Mouse (Mus musculus) gastrocnemius, postnatal 14 days (tissue): Measurements from ENCODE around the gene Taar4. TPM values are rescaled to one million over a fixed set of nuclear protein-coding genes. Genes with fewer than 3 reads are reported as not detected.

Source experiments
- DNase-seq: peaks from one replicate; pipeline ENCODE4 v3.0.0; 2021; ENCODE audit warnings: mixed read lengths
- intact Hi-C: fragments of 180-260 bp; cut with DNase I; formaldehyde crosslinking; loops from one replicate; pipeline ENCODE4 v1.15.1; 2025; ENCODE audit warnings: low total_unique reads
- total RNA-seq, 2 experiments: library from RNA; stranded (reverse); gene quantifications; 2 replicates each; pipeline ENCODE4 v1.2.3; 2021

The Taar4 gene
- total RNA-seq, 2 experiments from 2014 or later, result not detected

DNA sequence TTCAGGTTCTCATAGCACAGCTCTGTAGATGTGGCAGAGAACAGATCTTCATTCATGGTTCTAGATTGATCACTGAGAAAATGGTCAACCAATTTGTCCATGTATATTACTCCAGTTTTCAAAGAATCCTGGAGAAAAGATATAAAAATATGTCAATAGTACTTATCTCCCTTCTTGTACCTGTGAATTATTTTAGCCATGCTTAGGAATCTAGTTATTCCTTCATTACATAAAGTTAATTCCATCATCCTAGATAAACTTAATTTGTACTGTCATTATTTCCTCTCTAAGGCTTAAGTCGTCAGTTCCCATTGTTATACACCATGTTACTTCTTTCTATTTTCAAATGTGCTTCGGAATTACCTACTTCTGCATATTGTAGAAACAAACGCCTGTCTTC is 33.1 kb downstream of the Taar4 start, which contains the start of gene Taar7a:
Taar7a (minus strand) TSS at position 101 of the 400 bp plus-strand sequence.
- DNase-seq, result no peak
- intact Hi-C loops, result no loop called here

DNA sequence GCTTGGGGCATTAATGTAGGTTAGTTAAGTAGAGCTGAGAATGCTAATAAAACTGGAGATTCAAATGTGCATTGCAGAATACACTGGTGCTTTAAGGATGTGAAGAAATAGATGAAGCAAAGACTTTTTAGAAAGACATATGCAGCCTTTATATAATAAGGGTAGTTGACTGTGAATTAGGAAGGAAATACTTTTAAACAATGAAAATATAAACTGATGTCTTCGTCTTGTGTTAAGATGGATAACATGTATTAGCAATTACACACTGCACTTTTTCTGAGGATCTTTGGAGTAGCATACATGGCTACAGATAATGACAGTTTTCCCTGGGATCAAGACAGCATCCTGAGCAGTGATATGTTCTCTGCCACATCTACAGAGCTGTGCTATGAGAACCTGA is 39.3 kb downstream of the Taar4 start, which contains the start of gene Taar7b:
Taar7b (plus strand) TSS at position 301 of the 400 bp plus-strand sequence.
- DNase-seq, result no peak
- intact Hi-C loops, result no loop called here

DNA sequence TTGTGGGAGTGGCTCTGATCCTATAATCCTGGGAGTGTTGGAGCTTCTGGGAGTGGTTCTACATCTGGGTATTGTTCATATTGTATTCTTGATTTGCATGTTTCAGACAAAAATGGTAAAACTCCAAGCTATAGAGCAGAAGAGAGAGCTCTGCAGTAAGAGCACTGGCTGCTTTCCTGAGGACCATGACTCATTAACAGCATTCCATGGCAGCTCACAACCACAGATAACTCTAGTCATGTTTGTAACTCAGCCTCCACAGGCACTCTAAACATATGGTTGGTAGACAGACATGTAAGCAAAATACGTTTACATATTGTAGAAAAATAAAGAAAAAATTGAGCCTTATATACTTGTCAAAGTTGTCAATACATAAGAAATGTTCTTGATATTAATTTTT is 46.1 kb downstream of the Taar4 start:
- intact Hi-C loops, result no loop called here
- no peak for DNase-seq

DNA sequence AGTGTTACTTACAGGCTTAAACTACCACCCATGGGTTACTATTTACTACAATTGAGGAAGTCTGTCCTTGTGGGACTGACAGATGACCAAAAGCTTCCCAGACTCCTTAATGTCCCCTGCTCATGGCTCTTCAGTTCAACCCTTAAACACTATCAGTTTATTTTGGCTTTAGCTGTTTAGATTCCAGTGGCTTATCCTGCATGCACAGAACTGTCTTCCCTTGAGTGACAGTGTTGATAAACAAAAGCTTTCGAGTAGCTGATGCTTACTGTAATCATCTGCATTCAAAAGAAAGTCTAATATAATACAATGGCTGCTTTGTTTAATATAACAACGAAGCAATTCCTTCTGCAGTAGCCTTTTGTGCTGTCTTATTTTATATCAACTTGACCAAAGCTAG is 46.7 kb downstream of the Taar4 start:
- no peak for DNase-seq
- intact Hi-C loops, result no loop called here

DNA sequence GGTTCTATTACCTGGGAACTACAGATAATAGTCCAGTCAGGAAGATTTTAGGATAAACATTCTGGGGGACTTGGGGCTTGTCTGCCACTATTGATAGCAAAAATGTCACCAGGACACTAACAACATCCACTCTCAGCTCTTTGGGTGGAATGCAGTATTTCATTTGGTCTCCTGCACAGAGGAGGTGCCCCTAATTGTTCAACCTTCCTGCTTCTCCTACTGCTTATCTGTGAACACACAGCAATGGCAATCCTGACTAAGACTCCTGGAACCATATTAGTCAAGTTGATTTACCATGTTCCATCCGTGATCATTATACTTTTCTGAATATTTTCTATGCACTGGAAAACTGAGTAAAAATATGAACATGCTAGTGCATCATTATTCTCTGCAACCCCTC is 47.8 kb downstream of the Taar4 start:
- no peak for DNase-seq
- intact Hi-C loops, result no loop called here

Other genes with a start within 250 kb of the Taar4 start
- gene Rps12, start 173.2 kb upstream of the Taar4 start, total RNA-seq, result 100 to 1,000 TPM; 252 to 272 TPM
- 10 to 100 TPM; 12.2 to 13.0 TPM for gene Slc18b1, start 163.5 kb upstream of the Taar4 start, total RNA-seq
- gene Vnn3, start 109.0 kb upstream of the Taar4 start, total RNA-seq, result not detected
- gene Vnn1, start 65.8 kb upstream of the Taar4 start, total RNA-seq, result under 1 TPM; 0.10 to 0.40 TPM
- not detected for gene Taar1, start 40.1 kb upstream of the Taar4 start, total RNA-seq
- not detected for gene Taar2, start 21.9 kb upstream of the Taar4 start, total RNA-seq
- gene Taar3, start 10.9 kb upstream of the Taar4 start, total RNA-seq, result not detected
- not detected for gene Taar5, start 10.2 kb downstream of the Taar4 start, total RNA-seq
- not detected for gene Taar6, start 25.2 kb downstream of the Taar4 start, total RNA-seq
- gene Taar7a, start 33.0 kb downstream of the Taar4 start, total RNA-seq, result not detected
- gene Taar7b, start 39.4 kb downstream of the Taar4 start, total RNA-seq, result not detected
- not detected for gene Taar7d, start 66.7 kb downstream of the Taar4 start, total RNA-seq
- not detected for gene Taar7e, start 77.1 kb downstream of the Taar4 start, total RNA-seq
- not detected for gene Taar7f, start 89.0 kb downstream of the Taar4 start, total RNA-seq
- not detected for gene Taar8a, start 116.0 kb downstream of the Taar4 start, total RNA-seq
- gene Taar8b, start 131.8 kb downstream of the Taar4 start, total RNA-seq, result not detected
- gene Taar8c, start 141.4 kb downstream of the Taar4 start, total RNA-seq, result not detected
- gene Taar9, start 149.0 kb downstream of the Taar4 start, total RNA-seq, result not detected
- gene Stx7, start 188.8 kb downstream of the Taar4 start, total RNA-seq, result 10 to 100 TPM; 23.6 to 35.9 TPM